Mouse (Mus musculus) small intestine, adult 2 months (tissue): ENCODE measurements at regions not wholly inside any gene's neighbourhood (a gene's known extent, or its start where the extent isn't known, plus 50 kb on each side); places are given as distances from the start of the nearest gene placed in this dataset.

Experiments used
- CTCF ChIP-seq: fragments of 200-500 bp; IDR thresholded peaks from 2 replicates; pipeline ENCODE4 v1.5.1; 2012; ENCODE audit warnings: low read depth, mild to moderate bottlenecking, control low read depth, inconsistent platforms, low read length, moderate library complexity, mixed read lengths; ENCODE audit not compliant: insufficient replicate concordance, insufficient read length; ENCODE audit errors: extremely low read depth
- POLR2A ChIP-seq: fragments of 200-500 bp; IDR thresholded peaks from 2 replicates; pipeline ENCODE4 v1.6.1; 2012; ENCODE audit warnings: low read depth, mild to moderate bottlenecking, control low read depth, inconsistent platforms, low read length, moderate library complexity

DNA sequence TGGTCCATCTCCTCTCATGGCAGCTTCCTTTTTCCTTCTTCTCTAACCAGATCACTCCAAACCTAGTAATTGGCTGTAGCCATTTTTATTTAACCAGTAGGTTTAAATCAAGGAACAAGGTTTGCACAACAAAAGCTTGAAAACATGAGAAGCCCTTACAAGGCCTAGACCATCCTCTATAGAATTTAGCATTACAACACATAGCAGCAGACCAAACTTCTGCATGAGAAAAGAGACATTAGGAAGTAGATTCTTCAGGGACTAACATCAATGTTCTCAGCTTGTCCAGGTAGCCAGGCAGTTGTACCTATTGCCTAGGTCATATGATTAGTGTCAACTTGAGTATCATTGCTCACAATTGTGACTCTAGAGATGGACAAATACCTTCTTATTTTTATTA, 468.6 kb upstream of the Gm11114 start:
- TF ChIP-seq CTCF (no peak), POLR2A (no peak)
